Mouse (Mus musculus) forebrain, embryonic 12.5 days (tissue): Measurements from ENCODE around the gene Atxn1. TPM values are rescaled to one million over a fixed set of nuclear protein-coding genes. Genes with fewer than 3 reads are reported as not detected.

Source experiments
- ATAC-seq: fragments of 200-750 bp; cut with Nextera tagmentation; 2 replicates; pipeline ENCODE4 v1.8.0; 2017; ENCODE audit warnings: moderate TSS enrichment; ENCODE audit not compliant: low FRiP score
- H3K27ac ChIP-seq: fragments of 300-500 bp; sonication (generic); 2 replicates; pipeline ENCODE4 v1.5.1; 2016; ENCODE audit warnings: mild to moderate bottlenecking
- H3K27me3 ChIP-seq: fragments of 300-500 bp; sonication (generic); 2 replicates; pipeline ENCODE4 v1.6.1; 2016; ENCODE audit warnings: mild to moderate bottlenecking
- H3K36me3 ChIP-seq: fragments of 300-500 bp; sonication (generic); replicated peaks from 2 replicates; pipeline ENCODE4 v1.6.1; 2016; ENCODE audit warnings: mild to moderate bottlenecking
- H3K4me1 ChIP-seq: fragments of 300-500 bp; sonication (generic); 2 replicates; pipeline ENCODE4 v1.6.1; 2016
- H3K4me2 ChIP-seq: fragments of 300-500 bp; sonication (generic); 2 replicates; pipeline ENCODE4 v1.6.1; 2016; ENCODE audit warnings: mild to moderate bottlenecking, moderate library complexity
- H3K4me3 ChIP-seq: fragments of 300-500 bp; sonication (generic); replicated peaks from 2 replicates; pipeline ENCODE4 v1.5.1; 2016; ENCODE audit warnings: mild to moderate bottlenecking
- H3K9ac ChIP-seq: fragments of 300-500 bp; sonication (generic); 2 replicates; pipeline ENCODE4 v1.6.1; 2016; ENCODE audit warnings: mild to moderate bottlenecking
- H3K9me3 ChIP-seq: fragments of 300-500 bp; sonication (generic); 2 replicates; pipeline ENCODE4 v1.6.1; 2016
- WGBS: fragments of 180-500 bp; shearing (Covaris S2); methylation state at CpG from one replicate; pipeline ENCODE4 v1.1.7; 2016; 5-methylcytosine and 5-hydroxymethylcytosine counted together
- polyA plus RNA-seq: library from polyadenylated mRNA; unstranded; fragments of >200 nt; fragmentation: Nextera tagmentation; extraction: Ambion mirVana; gene quantifications from 2 replicates; pipeline ENCODE4 v1.2.1, GENCODE M21; 2016

Gene Atxn1
- polyA plus RNA-seq, 1 experiment from 2014 or later: 3.7 TPM

DNA sequence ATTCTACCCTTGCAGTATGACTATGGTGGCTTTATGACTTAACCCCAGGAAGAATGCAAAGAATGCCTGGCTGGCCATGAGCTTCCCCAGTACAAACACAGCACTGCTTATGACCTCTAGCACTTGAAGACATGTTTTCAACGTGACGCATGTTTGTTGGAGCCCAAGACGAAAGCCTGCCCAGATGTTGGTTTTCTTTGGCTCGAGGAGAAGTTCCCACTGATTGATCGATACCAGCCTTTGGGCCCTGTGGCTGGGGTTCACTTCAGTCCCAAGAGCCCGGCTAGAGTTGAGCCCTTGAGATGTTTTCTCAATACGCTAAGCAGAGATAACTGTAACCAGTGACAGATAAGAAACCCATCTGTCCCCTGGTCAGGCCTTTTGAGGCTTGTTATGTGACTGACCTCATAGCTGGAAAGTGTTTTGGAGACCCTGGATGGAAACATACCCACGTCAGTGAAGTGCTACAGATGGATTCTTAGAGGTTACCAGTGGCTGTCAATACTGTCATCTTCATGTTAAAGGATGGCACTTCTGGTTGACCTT is 337.5 kb downstream of the Atxn1 start:
- H3K4me3 ChIP-seq: no peak overlapping the region
- no peak for ATAC-seq
- H3K9me3 ChIP-seq: no peaks in the 10 kb centered on the region
- H3K27ac ChIP-seq: no peak overlapping the region
- H3K4me2 ChIP-seq: no peak overlapping the region
- no peak overlapping the region for H3K9ac ChIP-seq
- H3K27me3 ChIP-seq: no peaks in the 10 kb centered on the region
- WGBS: 83% methylated on average over 8 of the region's 8 CpGs
- H3K4me1 ChIP-seq: 0 out of 2 replicates have a peak, but pooled peaks cover 4% of the 10 kb centered on the region
- no peaks in the 10 kb centered on the region for H3K36me3 ChIP-seq

DNA sequence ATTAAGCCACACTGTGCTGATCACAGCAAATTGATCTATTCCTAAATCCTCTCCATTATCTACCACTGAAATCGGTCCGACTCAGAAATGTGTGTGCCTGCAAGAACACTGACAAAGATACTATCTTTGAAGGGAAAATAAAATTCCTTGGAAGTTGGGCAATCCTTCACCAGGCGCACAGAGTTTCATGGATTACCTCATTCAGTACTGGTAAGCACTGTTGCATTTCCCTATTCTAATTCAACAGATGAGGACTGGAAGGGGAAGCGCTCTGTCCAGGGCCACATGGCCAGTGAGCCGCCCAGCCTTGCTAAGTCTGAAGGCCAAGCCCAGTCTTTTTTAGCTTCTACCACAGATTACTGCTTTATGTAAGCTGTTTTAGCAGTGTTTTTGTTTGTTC is 339.1 kb downstream of the Atxn1 start:
- Histone ChIP-seq H3K4me1 (peaks cover 4% of the 10 kb centered on the region; the same call in 1 of the 2 replicates), H3K36me3 (no peaks in the 10 kb centered on the region), H3K27ac (no peak overlapping the region), H3K4me2 (no peak overlapping the region), H3K9me3 (no peaks in the 10 kb centered on the region), H3K4me3 (no peak overlapping the region), H3K9ac (no peak overlapping the region), H3K27me3 (no peaks in the 10 kb centered on the region)
- 91% methylated on average over 5 of the region's 5 CpGs for WGBS
- ATAC-seq: no peak

DNA sequence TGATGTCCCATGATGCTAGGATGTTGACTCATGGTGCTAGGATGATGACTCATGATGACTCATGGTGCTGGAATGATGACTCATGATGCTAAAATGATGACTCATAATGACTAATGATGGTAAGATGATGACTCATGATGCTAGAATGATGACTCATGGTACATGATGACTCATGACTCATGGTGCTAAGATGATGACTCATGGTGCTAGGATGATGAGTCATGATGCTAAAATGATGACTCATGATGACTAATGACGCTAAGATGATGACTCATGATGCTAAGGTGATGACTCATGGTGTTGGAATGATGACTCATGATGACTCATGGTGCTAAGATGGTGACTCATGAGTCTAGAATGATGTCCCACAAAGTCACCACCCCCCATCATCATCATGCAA is 341.0 kb downstream of the Atxn1 start:
- H3K4me3 ChIP-seq: no peak overlapping the region
- H3K4me1 ChIP-seq: peaks cover 15% of the 10 kb centered on the region
- no peak for ATAC-seq
- no peak overlapping the region for H3K4me2 ChIP-seq
- no peak overlapping the region for H3K27ac ChIP-seq
- H3K36me3 ChIP-seq: no peaks in the 10 kb centered on the region
- H3K9me3 ChIP-seq: no peaks in the 10 kb centered on the region
- WGBS: 84% methylated on average over 1 of the region's 1 CpGs
- H3K9ac ChIP-seq: no peak overlapping the region
- H3K27me3 ChIP-seq: no peaks in the 10 kb centered on the region

- no peak overlapping the region for H3K9ac ChIP-seq
- no peak overlapping the region for H3K4me2 ChIP-seq
- no peak for ATAC-seq
- peaks cover 11% of the 10 kb centered on the region for H3K4me1 ChIP-seq
- no peaks in the 10 kb centered on the region for H3K27me3 ChIP-seq
- no peak overlapping the region for H3K4me3 ChIP-seq
- no peaks in the 10 kb centered on the region for H3K9me3 ChIP-seq
- 92% methylated on average over 4 of the region's 4 CpGs for WGBS
- H3K36me3 ChIP-seq: no peaks in the 10 kb centered on the region
- H3K27ac ChIP-seq: no peak overlapping the region
These were observed 341.8 kb downstream of the Atxn1 start for GRCm38 (mm10) chr13:45622871-45623546.

DNA sequence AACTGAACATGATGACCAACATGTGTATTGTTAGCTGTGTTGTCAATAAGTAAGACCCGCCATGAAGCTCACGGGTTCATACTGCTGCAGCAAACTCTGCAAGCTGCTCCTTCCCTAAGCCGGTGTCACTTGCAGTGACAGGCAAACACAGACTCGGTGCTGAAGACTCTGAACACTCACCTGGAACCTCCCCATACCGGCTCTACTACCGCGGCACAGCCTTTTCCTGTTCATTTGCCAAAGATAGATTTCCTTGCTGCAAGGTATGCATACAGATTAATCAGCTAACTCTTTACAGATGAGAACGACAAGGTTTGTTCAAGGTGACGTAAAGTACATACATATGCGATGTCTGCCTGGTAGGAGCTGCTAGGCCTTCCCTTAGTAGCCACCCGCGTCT is 344.1 kb downstream of the Atxn1 start:
- Histone ChIP-seq H3K36me3 (no peaks in the 10 kb centered on the region), H3K4me1 (peaks cover 11% of the 10 kb centered on the region), H3K27ac (peak overlapping the region; percentile 63; the same call in 1 of the 2 replicates), H3K9me3 (no peaks in the 10 kb centered on the region), H3K4me3 (no peak overlapping the region), H3K9ac (no peak overlapping the region), H3K27me3 (no peaks in the 10 kb centered on the region), H3K4me2 (0 out of 2 replicates have a peak overlapping the region, but pooled peaks have one; percentile 3)
- 72% methylated on average over 12 of the region's 12 CpGs for WGBS
- 0 out of 2 replicates have a peak, but pooled peaks have one; percentile 11 for ATAC-seq

GRCm38 (mm10) chr13:45620281-45620680 is 344.5 kb downstream of the Atxn1 start:
- no peaks in the 10 kb centered on the region for H3K27me3 ChIP-seq
- ATAC-seq: 0 out of 2 replicates have a peak, but pooled peaks have one; percentile 23

GRCm38 (mm10) chr13:45617988-45618387 is 346.8 kb downstream of the Atxn1 start:
- no peak for ATAC-seq
- Histone ChIP-seq H3K4me1 (peaks cover 17% of the 10 kb centered on the region), H3K27me3 (no peaks in the 10 kb centered on the region), H3K4me3 (no peak overlapping the region), H3K9ac (no peak overlapping the region), H3K36me3 (no peaks in the 10 kb centered on the region), H3K27ac (no peak overlapping the region), H3K4me2 (no peak overlapping the region), H3K9me3 (no peaks in the 10 kb centered on the region)
- WGBS: 89% methylated on average over 6 of the region's 6 CpGs

More at GRCm38 (mm10) chr13:45620281-45620680, 344.5 kb downstream of the Atxn1 start:
- no peak overlapping the region for H3K9ac ChIP-seq
- 36% methylated on average over 7 of the region's 7 CpGs for WGBS
- H3K4me1 ChIP-seq: peaks cover 11% of the 10 kb centered on the region
- H3K27ac ChIP-seq: peak overlapping the region; percentile 63; the same call in 1 of the 2 replicates
- H3K9me3 ChIP-seq: no peaks in the 10 kb centered on the region
- 0 out of 2 replicates have a peak overlapping the region, but pooled peaks have one; percentile 3 for H3K4me2 ChIP-seq
- H3K36me3 ChIP-seq: no peaks in the 10 kb centered on the region
- H3K4me3 ChIP-seq: no peak overlapping the region

GRCm38 (mm10) chr13:45614762-45615161 is 350.0 kb downstream of the Atxn1 start:
- Histone ChIP-seq H3K4me1 (peaks cover 7% of the 10 kb centered on the region; the same call in 1 of the 2 replicates), H3K9me3 (no peaks in the 10 kb centered on the region), H3K4me2 (no peak overlapping the region), H3K27ac (no peak overlapping the region), H3K27me3 (no peaks in the 10 kb centered on the region), H3K4me3 (no peak overlapping the region), H3K36me3 (no peaks in the 10 kb centered on the region), H3K9ac (no peak overlapping the region)
- WGBS: 55% methylated on average over 11 of the region's 11 CpGs
- ATAC-seq: no peak

- ATAC-seq: no peak
- Histone ChIP-seq H3K4me3 (no peak overlapping the region), H3K4me2 (no peak overlapping the region), H3K27ac (no peak overlapping the region), H3K36me3 (no peaks in the 10 kb centered on the region), H3K9me3 (peaks cover 7% of the 10 kb centered on the region; the same call in 1 of the 2 replicates), H3K27me3 (no peaks in the 10 kb centered on the region), H3K9ac (no peak overlapping the region), H3K4me1 (peaks cover 10% of the 10 kb centered on the region)
- 42% methylated on average over 5 of the region's 5 CpGs for WGBS
These were observed 351.5 kb downstream of the Atxn1 start for GRCm38 (mm10) chr13:45613346-45613745.

GRCm38 (mm10) chr13:45611554-45611953 is 353.3 kb downstream of the Atxn1 start:
- H3K9ac ChIP-seq: no peak overlapping the region
- H3K4me3 ChIP-seq: no peak overlapping the region
- 81% methylated on average over 3 of the region's 3 CpGs for WGBS
- no peak overlapping the region for H3K27ac ChIP-seq
- peaks cover 7% of the 10 kb centered on the region; the same call in 1 of the 2 replicates for H3K9me3 ChIP-seq
- no peak overlapping the region for H3K4me2 ChIP-seq
- H3K36me3 ChIP-seq: no peaks in the 10 kb centered on the region
- peaks cover 10% of the 10 kb centered on the region for H3K4me1 ChIP-seq
- ATAC-seq: no peak
- no peaks in the 10 kb centered on the region for H3K27me3 ChIP-seq

DNA sequence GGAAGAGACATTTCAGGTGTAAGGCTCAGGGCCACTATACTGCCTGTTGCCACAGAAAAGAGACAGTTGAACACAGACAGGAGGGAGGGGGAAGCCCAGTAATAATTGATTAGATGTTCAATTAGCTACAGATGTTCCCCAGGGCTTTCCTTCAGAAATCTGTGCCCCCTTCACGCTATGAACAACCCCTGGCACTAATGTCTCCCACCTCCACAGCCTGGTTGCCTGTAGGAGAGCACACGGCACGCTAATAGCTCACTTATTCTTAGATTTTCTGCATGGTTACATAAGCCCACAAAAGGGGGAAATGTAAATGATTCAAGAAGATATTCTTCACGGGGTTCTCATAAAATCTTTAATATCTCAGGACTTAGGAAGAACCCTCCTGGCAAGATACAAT is 355.3 kb downstream of the Atxn1 start:
- no peaks in the 10 kb centered on the region for H3K36me3 ChIP-seq
- no peak overlapping the region for H3K4me2 ChIP-seq
- H3K4me3 ChIP-seq: no peak overlapping the region
- peaks cover 6% of the 10 kb centered on the region for H3K4me1 ChIP-seq
- peaks cover 7% of the 10 kb centered on the region; the same call in 1 of the 2 replicates for H3K9me3 ChIP-seq
- no peak for ATAC-seq
- no peak overlapping the region for H3K9ac ChIP-seq
- 50% methylated on average over 4 of the region's 4 CpGs for WGBS
- H3K27ac ChIP-seq: no peak overlapping the region
- H3K27me3 ChIP-seq: no peaks in the 10 kb centered on the region

DNA sequence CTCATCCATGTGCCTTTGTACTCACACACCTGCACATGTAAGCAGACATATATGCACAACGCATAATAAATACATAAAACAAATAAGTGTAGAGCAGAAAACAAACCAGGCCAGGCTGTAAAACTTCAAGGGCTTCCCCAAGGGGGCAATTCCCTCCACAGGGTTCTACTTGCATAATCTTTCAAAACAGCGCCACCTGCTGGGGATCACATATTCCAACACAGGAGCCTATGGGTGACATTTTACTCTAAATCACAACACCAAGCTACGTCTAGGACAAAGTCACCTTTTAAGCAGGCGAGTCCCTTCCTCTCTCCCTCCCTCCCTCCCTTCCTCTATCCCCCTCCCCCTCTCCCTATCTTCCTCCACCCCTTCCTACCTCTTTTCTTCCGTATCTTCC is 356.2 kb downstream of the Atxn1 start:
- H3K27ac ChIP-seq: no peak overlapping the region
- H3K4me3 ChIP-seq: no peak overlapping the region
- ATAC-seq: no peak
- no peak overlapping the region for H3K9ac ChIP-seq
- 97% methylated on average over 5 of the region's 5 CpGs for WGBS
- peaks cover 7% of the 10 kb centered on the region; the same call in 1 of the 2 replicates for H3K9me3 ChIP-seq
- no peaks in the 10 kb centered on the region for H3K27me3 ChIP-seq
- H3K4me1 ChIP-seq: peaks cover 4% of the 10 kb centered on the region; the same call in 1 of the 2 replicates
- no peak overlapping the region for H3K4me2 ChIP-seq
- H3K36me3 ChIP-seq: no peaks in the 10 kb centered on the region
